Mouse (Mus musculus) MEL (cell line): ENCODE results near the gene Cadm4. TPM values are rescaled to one million over a fixed set of nuclear protein-coding genes. Genes with fewer than 3 reads are reported as not detected.

Experiments used
- DNase-seq: peaks from one replicate; pipeline ENCODE4 v3.0.0; 2011; ENCODE audit warnings: low read depth, low spot score
- H3K27ac ChIP-seq: 2 replicates; pipeline ENCODE4 v1.5.1; 2012; ENCODE audit warnings: low read depth, mild to moderate bottlenecking, control low read depth, low read length, moderate library complexity; ENCODE audit not compliant: control insufficient read depth
- H3K27me3 ChIP-seq, 2 experiments: fragments of 150-350 bp in 1 of 2; sonication (generic) in 1 of 2; 2 replicates each; pipeline ENCODE4 v1.6.1; 2012; ENCODE audit warnings: low read length in 2 of 2, mild to moderate bottlenecking in 2 of 2, improper control_type of control experiment in 1 of 2, moderate library complexity in 1 of 2; ENCODE audit not compliant: insufficient read depth in 2 of 2, control insufficient read depth in 1 of 2
- H3K36me3 ChIP-seq, 2 experiments: 2 replicates each; pipeline ENCODE4 v1.6.1; 2012 to 2014; ENCODE audit warnings: low read length in 2 of 2, improper control_type of control experiment in 1 of 2, inconsistent platforms in 1 of 2, mild to moderate bottlenecking in 1 of 2; ENCODE audit not compliant: insufficient read depth in 2 of 2, control insufficient read depth in 1 of 2
- H3K4me1 ChIP-seq, 2 experiments: fragments of 150-350 bp in 1 of 2; sonication (generic) in 1 of 2; 2 replicates each; pipeline ENCODE4 v1.6.1; 2012; ENCODE audit warnings: low read length in 2 of 2, improper control_type of control experiment in 1 of 2, mild to moderate bottlenecking in 1 of 2; ENCODE audit not compliant: insufficient read depth in 2 of 2, control insufficient read depth in 1 of 2
- H3K4me3 ChIP-seq, 2 experiments: fragments of 150-350 bp in 1 of 2; sonication (generic) in 1 of 2; 2 replicates each; pipeline ENCODE4 v1.5.1; 2012; ENCODE audit warnings: low read depth in 2 of 2, low read length in 2 of 2, mild to moderate bottlenecking in 2 of 2, moderate library complexity in 2 of 2, control low read depth in 1 of 2, improper control_type of control experiment in 1 of 2; ENCODE audit not compliant: control insufficient read depth in 1 of 2, insufficient read depth in 1 of 2
- H3K79me2 ChIP-seq: 2 replicates; pipeline ENCODE4 v1.6.1; 2012; ENCODE audit warnings: mild to moderate bottlenecking, low read length, moderate library complexity; ENCODE audit not compliant: control insufficient read depth, poor library complexity, insufficient read depth
- H3K9ac ChIP-seq: 2 replicates; pipeline ENCODE4 v1.6.1; 2012; ENCODE audit warnings: low read depth, mild to moderate bottlenecking, control low read depth, low read length, moderate library complexity; ENCODE audit not compliant: control insufficient read depth, poor library complexity, severe bottlenecking
- H3K9me3 ChIP-seq: fragments of 150-350 bp; sonication (generic); replicated peaks from 2 replicates; pipeline ENCODE4 v1.6.1; 2012; ENCODE audit warnings: mild to moderate bottlenecking, low read length, improper control_type of control experiment, moderate library complexity; ENCODE audit not compliant: insufficient read depth
- BHLHE40 ChIP-seq: IDR thresholded peaks from 2 replicates; pipeline ENCODE4 v1.6.1; 2012; ENCODE audit warnings: low read depth, mild to moderate bottlenecking, inconsistent platforms, low read length, improper control_type of control experiment, borderline replicate concordance
- E2F4 ChIP-seq: IDR thresholded peaks from 2 replicates; pipeline ENCODE4 v1.6.1; 2011; ENCODE audit warnings: low read depth, low read length, improper control_type of control experiment, borderline replicate concordance
- ETS1 ChIP-seq: IDR thresholded peaks from 2 replicates; pipeline ENCODE4 v1.6.1; 2012; ENCODE audit warnings: low read depth, mild to moderate bottlenecking, inconsistent platforms, low read length, improper control_type of control experiment, moderate library complexity
- GABPA ChIP-seq: IDR thresholded peaks from 2 replicates; pipeline ENCODE4 v1.6.1; 2012; ENCODE audit warnings: low read depth, mild to moderate bottlenecking, inconsistent platforms, low read length, improper control_type of control experiment, moderate library complexity
- GATA1 ChIP-seq: IDR thresholded peaks from 2 replicates; pipeline ENCODE4 v1.6.1; 2011; ENCODE audit warnings: low read depth, low read length, improper control_type of control experiment
- HCFC1 ChIP-seq: IDR thresholded peaks from 2 replicates; pipeline ENCODE4 v1.6.1; 2012; ENCODE audit warnings: low read depth, mild to moderate bottlenecking, inconsistent platforms, low read length, improper control_type of control experiment, moderate library complexity
- JUND ChIP-seq: IDR thresholded peaks from 2 replicates; pipeline ENCODE4 v1.6.1; 2011; ENCODE audit warnings: low read depth, mild to moderate bottlenecking, improper control_type of control experiment, low read length
- MAFK ChIP-seq: IDR thresholded peaks from 2 replicates; pipeline ENCODE4 v1.6.1; 2011; ENCODE audit warnings: low read depth, mild to moderate bottlenecking, low read length, improper control_type of control experiment, borderline replicate concordance
- MAX ChIP-seq: IDR thresholded peaks from 2 replicates; pipeline ENCODE4 v1.6.1; 2011; ENCODE audit warnings: low read length, improper control_type of control experiment
- MEF2A ChIP-seq: IDR thresholded peaks from 2 replicates; pipeline ENCODE4 v1.6.1; 2014; ENCODE audit warnings: low read depth, mild to moderate bottlenecking, inconsistent platforms, low read length, improper control_type of control experiment; ENCODE audit not compliant: poor library complexity, insufficient replicate concordance, severe bottlenecking; ENCODE audit errors: extremely low read depth
- MXI1 ChIP-seq: IDR thresholded peaks from 2 replicates; pipeline ENCODE4 v1.6.1; 2011; ENCODE audit warnings: mild to moderate bottlenecking, low read depth, low read length, improper control_type of control experiment
- MYB ChIP-seq: IDR thresholded peaks from 2 replicates; pipeline ENCODE4 v1.6.1; 2011; ENCODE audit warnings: mild to moderate bottlenecking, low read depth, low read length, improper control_type of control experiment
- MYC ChIP-seq: IDR thresholded peaks from 2 replicates; pipeline ENCODE4 v1.6.1; 2011; ENCODE audit warnings: low read depth, mild to moderate bottlenecking, low read length, improper control_type of control experiment, moderate library complexity
- NELFE ChIP-seq: IDR thresholded peaks from 2 replicates; pipeline ENCODE4 v1.6.1; 2011; ENCODE audit warnings: low read depth, low read length, improper control_type of control experiment
- NRF1 ChIP-seq: IDR thresholded peaks from 2 replicates; pipeline ENCODE4 v1.6.1; 2014; ENCODE audit warnings: low read depth, mild to moderate bottlenecking, inconsistent platforms, low read length, improper control_type of control experiment, moderate library complexity; ENCODE audit not compliant: poor library complexity, insufficient read depth, severe bottlenecking
- POLR2AphosphoS2 ChIP-seq: IDR thresholded peaks from 2 replicates; pipeline ENCODE4 v1.6.1; 2011; ENCODE audit warnings: low read length, improper control_type of control experiment
- POLR2AphosphoS5 ChIP-seq: IDR thresholded peaks from 2 replicates; pipeline ENCODE4 v1.6.1; 2012; ENCODE audit warnings: low read depth, borderline replicate concordance, mild to moderate bottlenecking, inconsistent platforms, low read length, moderate library complexity, mixed read lengths
- RCOR1 ChIP-seq: IDR thresholded peaks from 2 replicates; pipeline ENCODE4 v1.6.1; 2012; ENCODE audit warnings: low read depth, mild to moderate bottlenecking, inconsistent platforms, low read length, improper control_type of control experiment
- TAL1 ChIP-seq: IDR thresholded peaks from 2 replicates; pipeline ENCODE4 v1.6.1; 2012; ENCODE audit warnings: mild to moderate bottlenecking, inconsistent platforms, low read length, moderate library complexity, mixed read lengths
- TBP ChIP-seq: IDR thresholded peaks from 2 replicates; pipeline ENCODE4 v1.8.0; 2011; ENCODE audit warnings: low read depth, low read length, improper control_type of control experiment
- UBTF ChIP-seq: IDR thresholded peaks from 2 replicates; pipeline ENCODE4 v1.6.1; 2012; ENCODE audit warnings: low read depth, mild to moderate bottlenecking, inconsistent platforms, low read length, improper control_type of control experiment, moderate library complexity, borderline replicate concordance; ENCODE audit not compliant: insufficient read depth
- USF1 ChIP-seq: IDR thresholded peaks from 2 replicates; pipeline ENCODE4 v1.6.1; 2014; ENCODE audit warnings: low read depth, mild to moderate bottlenecking, inconsistent platforms, low read length, improper control_type of control experiment, moderate library complexity
- USF2 ChIP-seq, 2 experiments: IDR thresholded peaks; 2 replicates each; pipeline ENCODE4 v1.6.1; 2011 to 2012; ENCODE audit warnings: improper control_type of control experiment in 2 of 2, low read length in 2 of 2, borderline replicate concordance in 1 of 2, inconsistent platforms in 1 of 2, low read depth in 1 of 2, mild to moderate bottlenecking in 1 of 2; ENCODE audit not compliant: insufficient read depth in 1 of 2
- ZC3H11A ChIP-seq: IDR thresholded peaks from 2 replicates; pipeline ENCODE4 v1.6.1; 2012; ENCODE audit warnings: low read depth, mild to moderate bottlenecking, inconsistent platforms, low read length, improper control_type of control experiment
- ZMIZ1 ChIP-seq: IDR thresholded peaks from 2 replicates; pipeline ENCODE4 v1.6.1; 2012; ENCODE audit warnings: low read depth, mild to moderate bottlenecking, inconsistent platforms, low read length, improper control_type of control experiment, moderate library complexity
- ZNF384 ChIP-seq: IDR thresholded peaks from 2 replicates; pipeline ENCODE4 v1.6.1; 2012; ENCODE audit warnings: low read depth, mild to moderate bottlenecking, inconsistent platforms, low read length, improper control_type of control experiment
- polyA plus RNA-seq, 2 experiments: library from polyadenylated mRNA; stranded (reverse) in 1 of 2; unstranded in 1 of 2; fragments of >175 nt in 1 of 2; fragments of >200 nt in 1 of 2; gene quantifications; 2 replicates each; pipeline versions ENCODE4 v1.2.1 to v1.2.4; 2012; ENCODE audit warnings: low replicate concordance in 2 of 2, low read depth in 1 of 2; ENCODE audit not compliant: insufficient read length in 2 of 2, insufficient read depth in 1 of 2, missing spikeins in 1 of 2
- total RNA-seq: library from RNA; depleted of rRNA; stranded (reverse); fragments of 300-350 nt; gene quantifications from 2 replicates; pipeline ENCODE4 v1.2.3, GENCODE M21; 2012

Gene Cadm4
- total and polyA plus RNA-seq, 3 experiments = 0.12 to 0.38 TPM; not detected in 1

DNA sequence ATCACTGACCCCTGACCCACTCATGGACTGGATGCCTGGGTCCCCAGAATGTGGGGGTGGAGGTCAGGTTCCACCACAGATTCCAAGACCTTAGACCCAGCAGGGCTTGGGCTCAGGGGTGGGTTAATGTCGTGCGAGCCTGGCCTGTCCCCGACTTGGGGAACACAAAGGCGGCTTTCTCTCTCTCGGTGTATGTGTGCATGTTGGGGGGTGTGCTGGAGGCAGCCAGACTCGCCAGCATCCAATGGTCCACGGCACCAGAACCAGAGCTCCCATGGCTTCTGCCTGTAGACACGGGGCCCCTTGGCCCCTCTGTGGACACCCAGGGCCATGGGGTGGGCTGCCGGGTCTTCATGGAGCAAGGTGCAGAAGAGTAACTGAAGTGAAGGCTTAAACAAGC lies 3.7 kb downstream of the Cadm4 start (continued):
- TF ChIP-seq MAFK = no peak

GRCm38 (mm10) chr7:24486654-24487130 lies 4.9 kb downstream of the Cadm4 start:
- Histone ChIP-seq H3K27me3 (peaks cover 2 to 7% of the 10 kb centered on the region in 2 experiments; a peak in 3 of 4 replicates), H3K9me3 (no peaks in the 10 kb centered on the region), H3K9ac (no peak overlapping the region), H3K4me3 (no peak overlapping the region), H3K79me2 (no peaks in the 10 kb centered on the region), H3K36me3 (no peaks in the 10 kb centered on the region), H3K27ac (no peak overlapping the region), H3K4me1 (no peaks in the 10 kb centered on the region)
- no peak for TF ChIP-seq E2F4
- no peak for TF ChIP-seq NELFE
- no peak for TF ChIP-seq USF1
- no peak for TF ChIP-seq MAFK
- no peak for TF ChIP-seq NRF1
- no peak for TF ChIP-seq BHLHE40
- no peak for TF ChIP-seq ZC3H11A
- TF ChIP-seq JUND = no peak
- no peak for TF ChIP-seq HCFC1
- TF ChIP-seq ETS1 = no peak
- TF ChIP-seq MYC = no peak
- no peak for TF ChIP-seq RCOR1
- no peak for TF ChIP-seq USF2 (IDR thresholded peaks at IDR 0.05; ENCODE audit: borderline replicate concordance in 1 of 2, insufficient read depth in 1 of 2, low read depth in 1 of 2, low read length in 2 of 2)
- no peak for DNase-seq

GRCm38 (mm10) chr7:24487403-24487802 lies 5.6 kb downstream of the Cadm4 start:
- Histone ChIP-seq H3K4me1 (no peaks in the 10 kb centered on the region), H3K27me3 (peaks cover 2 to 7% of the 10 kb centered on the region in 2 experiments; a peak in 3 of 4 replicates), H3K36me3 (no peaks in the 10 kb centered on the region), H3K79me2 (no peaks in the 10 kb centered on the region), H3K9ac (no peak overlapping the region), H3K27ac (no peak overlapping the region), H3K4me3 (no peak overlapping the region), H3K9me3 (no peaks in the 10 kb centered on the region)
- TF ChIP-seq GABPA (no peak), TBP (no peak), MYC (no peak), MEF2A (no peak), HCFC1 (no peak), ZNF384 (no peak), TAL1 (no peak), POLR2AphosphoS5 (no peak), UBTF (no peak), MAFK (no peak), ZMIZ1 (no peak), POLR2AphosphoS2 (no peak), ETS1 (no peak), MXI1 (no peak), MYB (no peak), NELFE (no peak), GATA1 (no peak), MAX (no peak)
- no peak for DNase-seq
